Mouse (Mus musculus) intestine, embryonic 16.5 days (tissue): ENCODE results near the gene Igfbp6. TPM values are rescaled to one million over a fixed set of nuclear protein-coding genes. Genes with fewer than 3 reads are reported as not detected.

ENCODE experiments used
- ATAC-seq: fragments of 200-750 bp; cut with Nextera tagmentation; 2 replicates; pipeline ENCODE4 v1.8.0; 2017; ENCODE audit warnings: moderate TSS enrichment, moderate library complexity
- H3K27ac ChIP-seq: fragments of 300-500 bp; sonication (generic); 2 replicates; pipeline ENCODE4 v1.5.1; 2014; ENCODE audit warnings: mild to moderate bottlenecking, low read length
- H3K27me3 ChIP-seq: fragments of 300-500 bp; sonication (generic); replicated peaks from 2 replicates; pipeline ENCODE4 v1.6.1; 2014; ENCODE audit warnings: low read length, control low read depth, mixed read lengths; ENCODE audit not compliant: control insufficient read depth, insufficient read depth
- H3K36me3 ChIP-seq: fragments of 300-500 bp; sonication (generic); 2 replicates; pipeline ENCODE4 v1.6.1; 2014; ENCODE audit warnings: low read length, control low read depth; ENCODE audit not compliant: control insufficient read depth, insufficient read depth
- H3K4me1 ChIP-seq: fragments of 300-500 bp; sonication (generic); 2 replicates; pipeline ENCODE4 v1.6.1; 2014; ENCODE audit warnings: low read length, control low read depth, mixed read lengths; ENCODE audit not compliant: control insufficient read depth, insufficient read depth
- H3K4me2 ChIP-seq: fragments of 300-500 bp; sonication (generic); 2 replicates; pipeline ENCODE4 v1.6.1; 2014; ENCODE audit warnings: low read depth, low read length, control low read depth
- H3K4me3 ChIP-seq: fragments of 300-500 bp; sonication (generic); 2 replicates; pipeline ENCODE4 v1.5.1; 2014; ENCODE audit warnings: mild to moderate bottlenecking, low read length
- H3K9ac ChIP-seq: fragments of 300-500 bp; sonication (generic); 2 replicates; pipeline ENCODE4 v1.6.1; 2014; ENCODE audit warnings: low read depth, low read length
- H3K9me3 ChIP-seq: fragments of 300-500 bp; sonication (generic); 2 replicates; pipeline ENCODE4 v1.6.1; 2016; ENCODE audit warnings: low read length, control low read depth; ENCODE audit not compliant: control insufficient read depth
- WGBS: fragments of 180-500 bp; shearing (Covaris S2); extraction: QIAGEN DNeasy Blood & Tissue Kit; methylation state at CpG from one replicate; pipeline ENCODE4 v1.1.7; 2014; 5-methylcytosine and 5-hydroxymethylcytosine counted together
- polyA plus RNA-seq: library from polyadenylated mRNA; unstranded; fragments of >200 nt; fragmentation: Nextera tagmentation; extraction: Ambion mirVana; gene quantifications from 2 replicates; pipeline ENCODE4 v1.2.1, GENCODE M21; 2015

The Igfbp6 gene
- polyA plus RNA-seq, 1 experiment from 2014 or later = 11.9 TPM

GRCm38 (mm10) chr15:102107689-102108573 is 36.2 kb upstream of the Igfbp6 start:
- peaks cover 43% of the 10 kb centered on the region for H3K4me1 ChIP-seq

DNA sequence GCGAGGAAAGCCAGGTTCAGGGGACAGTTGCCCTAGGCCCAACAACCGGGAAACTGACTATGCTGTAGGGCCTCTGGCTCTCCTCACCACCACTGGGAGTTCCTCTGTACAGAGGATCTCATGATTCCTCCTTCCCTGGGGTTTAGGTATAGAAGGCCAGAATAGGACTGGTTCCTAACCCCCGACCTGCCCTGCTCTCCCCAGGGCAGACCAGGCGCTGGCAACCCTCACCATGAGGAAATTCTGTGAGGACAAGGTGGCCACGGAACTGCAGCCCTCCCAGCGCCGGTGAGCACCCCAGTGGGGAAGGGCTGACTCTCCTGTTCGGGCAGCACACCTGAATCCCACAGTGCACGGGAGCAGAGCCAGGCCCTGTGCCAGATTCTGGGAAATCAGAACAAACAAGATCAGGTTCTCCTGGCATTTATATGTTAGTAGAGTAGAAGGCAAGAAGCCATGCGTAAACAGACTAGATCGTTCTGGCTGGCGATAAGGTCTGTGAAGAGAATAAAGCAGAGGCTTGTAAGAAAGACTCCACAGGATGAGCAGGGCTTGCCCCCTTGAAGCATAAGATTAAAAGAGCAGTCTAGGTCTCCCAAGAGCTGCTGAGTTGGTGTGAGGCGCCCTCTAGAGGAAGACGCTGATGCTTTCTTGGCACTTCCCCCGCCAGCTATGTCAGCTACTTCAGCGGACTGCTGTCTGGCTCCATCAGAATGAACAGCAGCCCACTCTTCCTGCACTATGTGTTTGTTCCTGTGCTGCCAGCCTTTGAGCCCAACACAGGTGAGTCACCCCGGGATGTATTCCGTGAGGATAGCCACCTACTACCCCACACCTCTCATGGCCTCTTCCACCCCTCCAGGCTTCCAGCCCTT is 35.3 kb upstream of the Igfbp6 start:
- no peak overlapping the region for H3K4me2 ChIP-seq
- no peak for ATAC-seq
- no peaks in the 10 kb centered on the region for H3K9me3 ChIP-seq
- no peaks in the 10 kb centered on the region; the same call in 1 of the 2 replicates for H3K27me3 ChIP-seq
- H3K9ac ChIP-seq = 0 out of 2 replicates have a peak overlapping the region, but pooled peaks have one; percentile 15
- peaks cover 26% of the 10 kb centered on the region; the same call in 1 of the 2 replicates for H3K36me3 ChIP-seq
- no peak overlapping the region for H3K4me3 ChIP-seq
- H3K4me1 ChIP-seq = peaks cover 34% of the 10 kb centered on the region
- H3K27ac ChIP-seq = no peak overlapping the region
- 52% methylated on average over 18 of the region's 18 CpGs for WGBS

More at GRCm38 (mm10) chr15:102107689-102108573, 36.2 kb upstream of the Igfbp6 start:
- Histone ChIP-seq H3K4me2 (no peak overlapping the region; the same call in 1 of the 2 replicates), H3K4me3 (no peak overlapping the region), H3K9ac (0 out of 2 replicates have a peak overlapping the region, but pooled peaks have one; percentile 15), H3K36me3 (peaks cover 26% of the 10 kb centered on the region; the same call in 1 of the 2 replicates), H3K27me3 (no peaks in the 10 kb centered on the region; the same call in 1 of the 2 replicates), H3K27ac (no peak overlapping the region), H3K9me3 (no peaks in the 10 kb centered on the region)
- WGBS = 43% methylated on average over 13 of the region's 13 CpGs
- ATAC-seq = no peak

GRCm38 (mm10) chr15:102110271-102110670 is 33.9 kb upstream of the Igfbp6 start:
- Histone ChIP-seq H3K27me3 (no peaks in the 10 kb centered on the region; the same call in 1 of the 2 replicates), H3K4me2 (no peak overlapping the region), H3K27ac (no peak overlapping the region), H3K36me3 (peaks cover 26% of the 10 kb centered on the region; the same call in 1 of the 2 replicates), H3K4me1 (peaks cover 23% of the 10 kb centered on the region), H3K9ac (no peak overlapping the region), H3K9me3 (no peaks in the 10 kb centered on the region), H3K4me3 (no peak overlapping the region)
- ATAC-seq = no peak
- WGBS = 96% methylated on average over 7 of the region's 7 CpGs

DNA sequence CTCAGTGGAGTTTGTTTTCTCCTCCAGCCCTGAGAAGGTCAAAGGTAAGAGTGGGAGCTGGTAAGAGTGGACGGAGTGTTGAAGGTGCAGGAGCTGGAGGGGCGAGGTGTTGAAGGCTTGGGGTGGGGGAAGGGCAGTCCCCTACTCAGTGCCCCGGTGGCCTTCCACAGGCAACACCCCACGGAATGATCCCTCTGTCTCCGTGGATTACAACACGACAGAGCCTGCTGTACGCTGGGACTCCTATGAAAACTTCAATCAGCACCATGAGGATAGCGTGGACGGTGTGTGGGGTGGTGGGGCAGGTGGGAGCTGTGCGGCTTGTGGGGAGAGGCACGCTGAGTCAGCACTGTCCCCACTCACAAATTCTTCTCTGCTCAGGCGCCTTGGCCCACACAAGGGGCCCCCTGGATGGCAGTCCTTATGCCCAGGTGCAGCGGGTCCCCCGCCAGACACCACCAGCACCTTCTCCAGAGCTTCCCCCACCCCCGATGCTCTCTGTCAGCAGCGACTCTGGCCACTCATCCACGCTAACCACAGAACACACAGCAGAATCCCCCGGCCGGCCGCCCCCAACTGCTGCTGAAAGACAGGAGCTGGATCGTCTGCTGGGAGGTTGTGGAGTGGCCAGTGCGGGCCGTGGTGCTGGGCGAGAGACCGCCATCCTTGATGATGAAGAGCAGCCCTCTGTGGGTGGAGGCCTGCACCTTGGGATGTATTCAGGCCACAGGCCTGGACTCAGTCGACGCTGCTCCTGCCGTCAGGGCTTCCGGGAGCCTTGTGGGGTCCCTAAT is 33.3 kb upstream of the Igfbp6 start:
- no peaks in the 10 kb centered on the region for H3K27me3 ChIP-seq
- no peak for ATAC-seq
- H3K4me1 ChIP-seq = peaks cover 21% of the 10 kb centered on the region
- H3K9ac ChIP-seq = no peak overlapping the region
- no peak overlapping the region for H3K27ac ChIP-seq
- H3K36me3 ChIP-seq = peaks cover 26% of the 10 kb centered on the region; the same call in 1 of the 2 replicates
- H3K4me3 ChIP-seq = no peak overlapping the region
- no peaks in the 10 kb centered on the region for H3K9me3 ChIP-seq
- H3K4me2 ChIP-seq = no peak overlapping the region
- WGBS = 77% methylated on average over 29 of the region's 29 CpGs

GRCm38 (mm10) chr15:102111495-102111829 is 32.7 kb upstream of the Igfbp6 start:
- peaks cover 26% of the 10 kb centered on the region; the same call in 1 of the 2 replicates for H3K36me3 ChIP-seq
- 79% methylated on average over 10 of the region's 11 CpGs for WGBS
- no peak for ATAC-seq

DNA sequence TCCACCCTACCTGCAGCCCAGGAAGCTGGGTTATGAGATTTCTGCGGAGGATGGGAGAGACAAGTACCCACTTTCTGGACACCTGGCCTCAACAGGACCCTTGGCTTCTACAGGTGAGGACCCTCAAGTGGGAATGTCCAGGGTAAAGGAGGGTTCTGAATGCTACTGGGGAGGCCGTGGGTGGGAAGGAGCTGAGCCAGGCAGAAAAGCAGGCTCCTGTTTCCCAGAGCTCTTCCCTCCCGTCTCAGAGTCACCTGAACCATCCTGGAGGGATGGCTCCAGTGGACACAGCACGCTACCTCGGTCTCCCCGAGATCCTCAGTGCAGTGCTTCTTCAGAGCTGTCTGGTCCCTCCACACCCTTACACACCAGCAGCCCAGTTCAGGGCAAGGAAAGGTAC is 32.0 kb upstream of the Igfbp6 start:
- ATAC-seq = no peak
- Histone ChIP-seq H3K27ac (no peak overlapping the region), H3K27me3 (no peaks in the 10 kb centered on the region), H3K4me2 (no peak overlapping the region), H3K9me3 (no peaks in the 10 kb centered on the region), H3K4me1 (peaks cover 16% of the 10 kb centered on the region; the same call in 1 of the 2 replicates), H3K36me3 (peaks cover 26% of the 10 kb centered on the region; the same call in 1 of the 2 replicates), H3K4me3 (no peak overlapping the region), H3K9ac (no peak overlapping the region)
- WGBS = 94% methylated on average over 6 of the region's 6 CpGs

More at GRCm38 (mm10) chr15:102111495-102111829, 32.7 kb upstream of the Igfbp6 start:
- H3K4me2 ChIP-seq = no peak overlapping the region
- H3K27ac ChIP-seq = no peak overlapping the region
- peaks cover 19% of the 10 kb centered on the region for H3K4me1 ChIP-seq
- no peak overlapping the region for H3K4me3 ChIP-seq
- H3K27me3 ChIP-seq = no peaks in the 10 kb centered on the region
- H3K9me3 ChIP-seq = no peaks in the 10 kb centered on the region
- no peak overlapping the region for H3K9ac ChIP-seq

DNA sequence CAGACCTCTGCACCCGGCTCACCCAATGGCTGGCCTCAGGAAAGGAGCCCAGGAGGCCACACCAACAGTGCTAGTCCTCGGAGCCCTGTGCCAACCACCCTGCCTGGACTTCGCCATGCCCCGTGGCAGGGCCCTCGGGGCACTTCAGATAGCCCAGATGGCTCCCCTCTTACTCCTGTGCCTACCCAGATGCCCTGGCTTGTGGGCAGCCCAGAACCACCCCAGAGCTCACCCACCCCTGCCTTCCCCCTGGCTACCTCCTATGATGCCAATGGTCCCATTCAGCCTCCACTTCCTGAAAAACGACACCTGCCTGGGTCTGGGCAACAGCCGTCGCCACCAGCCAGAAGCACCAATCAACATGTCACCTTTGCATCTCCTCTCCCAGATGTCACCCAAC is 31.3 kb upstream of the Igfbp6 start:
- H3K36me3 ChIP-seq = peaks cover 28% of the 10 kb centered on the region; the same call in 1 of the 2 replicates
- no peak overlapping the region for H3K27ac ChIP-seq
- WGBS = 78% methylated on average over 8 of the region's 8 CpGs
- ATAC-seq = no peak
- peaks cover 14% of the 10 kb centered on the region; the same call in 1 of the 2 replicates for H3K4me1 ChIP-seq
- no peaks in the 10 kb centered on the region for H3K27me3 ChIP-seq
- no peak overlapping the region for H3K4me2 ChIP-seq
- no peak overlapping the region for H3K9ac ChIP-seq
- H3K9me3 ChIP-seq = no peaks in the 10 kb centered on the region
- no peak overlapping the region for H3K4me3 ChIP-seq

DNA sequence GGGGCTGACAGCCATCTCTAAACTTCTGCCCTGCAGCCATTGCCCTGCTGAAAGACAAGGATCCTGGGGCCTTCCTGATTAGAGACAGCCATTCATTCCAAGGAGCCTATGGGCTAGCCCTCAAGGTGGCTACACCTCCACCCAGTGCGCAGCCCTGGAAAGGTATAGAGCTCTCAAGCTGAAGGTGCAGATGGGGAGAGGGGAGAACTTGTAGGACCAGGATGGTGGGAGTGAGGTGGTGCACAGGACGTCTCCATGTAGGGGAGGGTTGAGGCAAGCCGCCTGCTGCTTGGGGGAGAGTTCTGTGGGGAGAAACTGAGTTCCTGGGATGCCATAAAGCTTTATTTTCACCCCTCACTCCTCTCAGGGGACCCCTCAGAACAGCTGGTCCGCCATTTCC is 30.5 kb upstream of the Igfbp6 start:
- H3K36me3 ChIP-seq = peaks cover 22% of the 10 kb centered on the region

More for the DNA sequence above, 30.5 kb upstream of the Igfbp6 start:
- 79% methylated on average over 4 of the region's 4 CpGs for WGBS
- Histone ChIP-seq H3K4me2 (no peak overlapping the region), H3K27me3 (no peaks in the 10 kb centered on the region), H3K4me1 (peaks cover 11% of the 10 kb centered on the region; the same call in 1 of the 2 replicates), H3K9ac (no peak overlapping the region), H3K4me3 (no peak overlapping the region), H3K9me3 (no peaks in the 10 kb centered on the region), H3K27ac (no peak overlapping the region)
- no peak for ATAC-seq
